Mouse (Mus musculus) adrenal gland, adult 2 months (tissue): ENCODE measurements around the gene Snrpc. TPM values are rescaled to one million over a fixed set of nuclear protein-coding genes. Genes with fewer than 3 reads are reported as not detected.

ENCODE experiments used
- DNase-seq: peaks from one replicate; pipeline ENCODE4 v3.0.0; 2021
- polyA plus RNA-seq: library from polyadenylated mRNA; depleted of rRNA; stranded (reverse); fragments of >200 nt; gene quantifications from 2 replicates; pipeline ENCODE4 v1.2.3, GENCODE M21; 2012
- total RNA-seq, 2 experiments: library from RNA; stranded (reverse); gene quantifications; 2 replicates each; pipeline ENCODE4 v1.2.3; 2021

Snrpc gene
- total and polyA plus RNA-seq, 3 experiments: 74.5 to 188 (median 79.8) TPM

- peak; percentile 58 for DNase-seq
Observed at GRCm38 (mm10) chr17:27819521-27819970, 18.4 kb upstream of the Snrpc start.

- peak; percentile 77 for DNase-seq
Observed at GRCm38 (mm10) chr17:27819971-27820567, 17.9 kb upstream of the Snrpc start.

GRCm38 (mm10) chr17:27820568-27821406 is 17.2 kb upstream of the Snrpc start, which contains the start of gene D17Wsu92e:
D17Wsu92e (minus strand) TSS chr17:27820648.
- DNase-seq: peak; percentile 98

- no peak for DNase-seq
Observed at GRCm38 (mm10) chr17:27821407-27822338, 16.3 kb upstream of the Snrpc start.

GRCm38 (mm10) chr17:27823142-27823905 is 14.6 kb upstream of the Snrpc start:
- DNase-seq: peak; percentile 65

GRCm38 (mm10) chr17:27824941-27825340 is 13.0 kb upstream of the Snrpc start:
- no peak for DNase-seq

GRCm38 (mm10) chr17:27825539-27825938 is 12.4 kb upstream of the Snrpc start:
- DNase-seq: no peak

GRCm38 (mm10) chr17:27825984-27826905 is 11.7 kb upstream of the Snrpc start:
- DNase-seq: peak; percentile 90

GRCm38 (mm10) chr17:27826908-27827383 is 11.0 kb upstream of the Snrpc start:
- peak; percentile 74 for DNase-seq

- no peak for DNase-seq
Observed at GRCm38 (mm10) chr17:27827511-27827910, 10.4 kb upstream of the Snrpc start.

GRCm38 (mm10) chr17:27830411-27830810 is 7.5 kb upstream of the Snrpc start:
- DNase-seq: no peak

GRCm38 (mm10) chr17:27839469-27840252 is 1.7 kb downstream of the Snrpc start:
- DNase-seq: peak; percentile 97

GRCm38 (mm10) chr17:27848351-27848750 is 10.4 kb downstream of the Snrpc start:
- no peak for DNase-seq

- DNase-seq: peak; percentile 76
Observed at GRCm38 (mm10) chr17:27851076-27851475, 13.1 kb downstream of the Snrpc start.

GRCm38 (mm10) chr17:27856265-27856797 is 18.4 kb downstream of the Snrpc start, which contains the start of gene Uhrf1bp1:
Uhrf1bp1 (plus strand) TSS chr17:27856441.
- DNase-seq: peak; percentile 90

GRCm38 (mm10) chr17:27856798-27857648 is 19.1 kb downstream of the Snrpc start:
- DNase-seq: peak; percentile 86

GRCm38 (mm10) chr17:27857649-27858475 is 19.9 kb downstream of the Snrpc start:
- no peak for DNase-seq
